Mouse (Mus musculus): ENCODE measurements around the gene Amd1. TPM values are rescaled to one million over a fixed set of nuclear protein-coding genes. Genes with fewer than 3 reads are reported as not detected.

Amd1 gene
- total RNA-seq, 4 experiments from 2014 or later, result 87.6 to 131 (median 118) TPM

DNA sequence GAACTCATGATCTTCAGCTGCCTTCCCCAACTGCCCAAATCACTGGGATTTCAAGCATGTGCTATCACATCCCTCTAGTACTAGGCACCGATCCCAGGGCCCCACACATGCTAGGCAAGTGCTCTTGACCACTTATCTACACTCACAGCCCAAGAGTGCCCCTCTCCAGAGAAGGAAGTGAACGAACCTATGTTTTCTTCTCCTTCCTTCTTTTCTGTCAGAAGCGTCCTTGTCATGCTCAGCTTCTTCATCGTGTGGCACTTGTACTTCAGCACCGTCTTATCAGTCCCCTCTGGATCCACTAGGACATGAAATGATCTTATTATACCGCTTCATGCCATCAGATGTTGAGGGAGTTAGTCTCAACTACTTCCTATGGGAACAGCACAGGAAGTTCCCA lies 51.0 kb downstream of the Amd1 start:
- DNase-seq (ENCODE audit: low spot score), result no peak

DNA sequence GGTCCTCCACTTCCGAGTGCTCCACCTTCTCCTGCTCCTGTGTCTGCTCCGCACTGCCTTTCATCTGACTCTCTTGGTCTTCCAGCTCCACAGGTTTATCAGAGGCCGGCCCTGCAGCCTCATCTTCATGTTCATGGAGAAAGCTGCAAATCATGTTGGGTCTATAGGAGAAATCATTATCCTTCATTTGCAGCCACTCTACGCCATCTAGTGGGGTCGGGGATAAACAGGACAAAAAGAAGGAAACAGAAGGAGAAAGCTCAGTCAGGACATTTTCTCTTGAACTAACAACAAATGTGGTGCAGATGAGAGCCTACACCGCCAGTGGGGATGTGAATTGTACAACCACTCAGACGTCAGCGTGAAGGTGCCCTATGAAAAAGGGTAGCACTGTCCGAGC lies 52.4 kb downstream of the Amd1 start:
- DNase-seq (ENCODE audit: low spot score), result no peak

DNA sequence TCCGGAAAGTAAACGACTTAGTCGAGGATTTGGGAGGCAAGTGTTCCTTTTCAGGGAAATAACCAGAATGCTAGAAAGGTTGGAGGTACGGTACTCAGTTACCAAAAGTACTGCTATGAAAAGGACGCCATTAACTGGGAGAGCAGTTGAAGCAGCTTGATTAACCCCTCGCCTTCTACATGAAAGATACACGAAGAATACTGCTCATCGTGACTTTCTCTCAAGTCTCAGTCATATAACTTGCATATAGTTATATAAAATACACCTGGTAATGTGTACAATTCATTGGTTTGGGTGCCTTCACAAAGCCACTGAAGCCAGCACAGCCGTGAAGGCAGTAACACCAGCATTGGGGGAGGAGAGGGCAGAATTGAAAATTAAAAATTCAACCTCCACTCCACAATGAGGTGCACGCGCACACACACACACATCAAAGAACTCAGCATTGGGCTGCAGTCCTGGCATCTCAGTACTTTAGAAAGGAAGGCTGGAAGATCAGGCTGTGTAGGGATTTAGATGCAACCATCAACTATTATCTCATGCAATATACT lies 54.7 kb downstream of the Amd1 start:
- DNase-seq (ENCODE audit: low spot score), result no peak

DNA sequence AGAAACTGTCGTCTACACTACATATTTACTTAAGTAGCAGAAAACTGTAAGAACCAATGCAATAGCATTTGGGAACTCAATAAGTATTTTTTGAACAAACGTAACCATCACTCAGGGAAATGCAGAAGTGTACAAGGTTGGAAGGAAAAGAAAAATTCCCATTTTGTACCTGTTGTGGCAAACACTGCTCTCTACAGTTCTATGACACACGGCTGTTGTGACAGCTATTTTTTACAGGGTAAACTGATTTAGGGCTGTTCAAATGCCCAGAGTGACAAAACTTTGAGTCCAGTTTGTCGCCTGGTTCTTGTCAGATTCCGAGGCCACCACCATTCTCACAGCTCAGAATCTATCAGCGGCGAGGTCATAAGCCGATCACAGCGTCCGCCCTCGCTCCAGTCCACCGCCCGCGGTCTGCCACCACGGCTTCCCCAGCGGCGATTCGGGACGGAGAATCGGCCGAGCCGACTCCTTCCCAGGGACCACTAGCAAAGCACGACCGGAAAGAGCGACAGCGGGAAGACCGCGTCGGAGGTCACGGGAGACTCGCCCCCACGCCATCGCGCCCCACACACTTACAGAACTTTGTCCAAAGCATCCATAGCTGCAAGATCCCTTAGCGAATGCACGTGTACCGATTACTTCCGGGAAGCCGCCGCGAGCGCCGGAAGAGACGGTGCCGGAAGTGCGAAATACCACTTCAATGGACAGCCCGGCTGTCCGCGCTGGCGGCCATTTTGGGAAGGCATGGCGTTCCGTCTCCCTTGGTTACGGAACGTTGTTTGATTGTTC lies 55.4 kb downstream of the Amd1 start, which contains the start of gene Rpf2:
Gene Rpf2 (minus strand): TSS at position 663 of the 792 bp plus-strand sequence.
- peak; percentile 79 for DNase-seq (ENCODE audit: low spot score)

DNA sequence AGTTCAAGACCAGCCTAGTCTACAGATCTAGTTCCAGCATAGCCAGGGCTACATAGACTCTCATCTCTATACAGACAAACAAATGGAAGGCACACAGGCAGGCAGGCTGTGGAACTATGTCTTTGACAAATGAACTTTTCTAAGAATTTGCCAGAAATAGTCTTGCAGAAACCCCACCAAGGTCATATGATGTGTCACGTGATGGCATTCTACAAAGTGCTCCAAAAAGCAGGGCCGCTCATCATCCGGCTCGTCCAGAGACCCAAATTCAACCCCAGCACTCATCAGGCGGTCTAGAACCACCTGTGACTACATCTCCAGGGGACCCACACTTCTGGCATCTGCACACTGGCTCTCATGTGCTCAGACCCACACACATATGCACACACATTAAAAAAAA lies 64.2 kb downstream of the Amd1 start:
- DNase-seq (ENCODE audit: low spot score), result no peak

Other genes starting within 250 kb of the Amd1 start
- gene Slc16a10, start 159.9 kb downstream of the Amd1 start, total RNA-seq (2022), result 10 to 100 TPM; 19.3 to 24.6 (median 19.9) TPM
- gene Rpf2, start 55.1 kb downstream of the Amd1 start, total RNA-seq (2022), result 10 to 100 TPM; 10.4 to 15.2 (median 11.7) TPM
- 10 to 100 TPM; 24.7 to 31.0 (median 25.1) TPM for gene Gtf3c6, start 44.1 kb downstream of the Amd1 start, total RNA-seq (2022)
- 10 to 100 TPM; 12.1 to 13.7 (median 13.4) TPM for gene Cdk19, start 37.4 kb upstream of the Amd1 start, total RNA-seq (2022)